Mouse (Mus musculus) erythroblast, embryonic 14.5 days (primary cell): Measurements from ENCODE around the gene Ssr1. TPM values are rescaled to one million over a fixed set of nuclear protein-coding genes. Genes with fewer than 3 reads are reported as not detected.

Experiments
- H3K27me3 ChIP-seq: 2 replicates; pipeline ENCODE4 v1.6.1; 2012; ENCODE audit warnings: inconsistent platforms; ENCODE audit not compliant: control insufficient read depth
- H3K36me3 ChIP-seq: 2 replicates; pipeline ENCODE4 v1.6.1; 2012; ENCODE audit warnings: mild to moderate bottlenecking, inconsistent platforms; ENCODE audit not compliant: control insufficient read depth
- H3K4me1 ChIP-seq: 2 replicates; pipeline ENCODE4 v1.6.1; 2012; ENCODE audit warnings: inconsistent platforms; ENCODE audit not compliant: control insufficient read depth
- H3K4me3 ChIP-seq: replicated peaks from 2 replicates; pipeline ENCODE3; 2012; ENCODE audit warnings: moderate library complexity, mild to moderate bottlenecking, inconsistent platforms
- H3K9me3 ChIP-seq: 2 replicates; pipeline ENCODE4 v1.6.1; 2012; ENCODE audit warnings: low read length, inconsistent platforms, mixed read lengths; ENCODE audit not compliant: control insufficient read depth
- GATA1 ChIP-seq: IDR thresholded peaks from 2 replicates; pipeline ENCODE4 v1.6.1; 2012; ENCODE audit warnings: low read length, inconsistent platforms, mixed read lengths
- TAL1 ChIP-seq: IDR thresholded peaks from 3 replicates; pipeline ENCODE4 v1.6.1; 2012; ENCODE audit warnings: low read length, inconsistent platforms, mixed read lengths
- polyA plus RNA-seq: library from polyadenylated mRNA; stranded (reverse); fragments of >175 nt; gene quantifications from 2 replicates; pipeline ENCODE4 v1.2.3, GENCODE M21; 2012

Ssr1 gene
- polyA plus RNA-seq, 1 experiment: 3.0 TPM

DNA sequence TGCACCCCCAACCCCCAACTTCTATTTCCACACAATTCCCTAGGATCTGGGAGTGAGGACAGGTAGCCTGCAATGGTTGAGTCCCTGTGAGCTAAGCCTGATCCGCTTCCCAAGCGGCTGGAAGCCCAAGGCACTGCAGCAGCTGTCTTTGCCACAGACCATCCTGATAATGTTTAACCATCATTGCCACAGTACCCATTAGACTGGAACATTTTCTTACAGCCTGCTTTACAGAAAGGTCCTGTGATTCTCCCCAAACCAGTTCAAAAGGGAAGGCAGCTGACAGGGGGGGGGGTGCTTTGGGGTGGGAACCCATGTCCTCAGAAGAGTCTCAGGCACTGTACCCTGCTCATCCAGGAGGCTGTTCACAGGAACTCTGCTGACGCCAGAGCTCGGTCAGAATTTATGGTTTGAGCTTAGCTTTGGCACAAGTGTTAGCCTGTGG lies 51.1 kb downstream of the Ssr1 start:
- peaks cover 39% of the 10 kb centered on the region for H3K36me3 ChIP-seq

DNA sequence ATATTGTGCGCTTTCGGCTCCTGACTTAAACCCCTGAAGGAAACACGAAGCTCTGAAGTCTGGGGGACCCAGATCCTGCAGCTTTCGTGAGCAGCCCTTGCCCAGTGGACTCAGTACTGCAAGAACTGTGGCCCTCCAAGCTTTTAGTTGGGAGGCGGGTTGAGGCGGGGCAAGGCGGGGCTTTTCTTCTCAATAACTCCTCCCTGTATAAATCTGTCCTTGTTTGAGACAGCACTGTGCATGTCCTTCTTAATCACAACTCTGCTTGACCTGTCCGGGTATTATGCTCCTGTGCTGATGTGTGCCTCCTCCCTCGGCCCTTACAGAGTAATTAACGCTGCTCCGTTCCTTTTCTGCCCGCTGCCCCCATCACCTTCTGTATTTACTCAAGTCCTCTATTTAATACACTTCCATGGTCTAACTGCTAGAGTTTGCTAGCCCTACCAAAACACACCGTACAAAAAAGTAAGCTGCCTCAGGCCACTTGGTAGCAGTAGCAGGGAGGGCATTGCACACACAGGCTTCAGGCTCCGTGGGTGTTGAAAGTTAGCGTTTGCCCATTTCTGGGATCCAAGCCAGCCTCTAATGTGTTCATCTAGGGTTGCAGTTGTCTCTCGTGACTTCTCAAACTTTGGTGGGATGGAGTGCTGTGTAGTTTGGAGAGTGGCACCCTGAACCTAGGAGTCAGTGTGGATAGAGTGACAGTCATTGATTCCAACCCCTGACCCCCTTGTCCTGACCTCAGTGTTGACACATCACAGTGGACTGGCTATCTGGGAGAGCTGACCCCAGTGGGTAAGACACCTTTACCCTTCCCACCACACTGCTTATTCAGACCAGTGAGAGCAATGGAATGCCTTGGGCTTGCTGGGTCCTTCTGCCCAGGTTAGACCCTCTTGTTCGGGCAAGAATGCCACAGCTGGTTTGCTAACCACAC lies 51.8 kb downstream of the Ssr1 start:
- peaks cover 9% of the 10 kb centered on the region for H3K4me1 ChIP-seq
- H3K4me3 ChIP-seq: no peak overlapping the region
- H3K9me3 ChIP-seq: no peaks in the 10 kb centered on the region
- H3K27me3 ChIP-seq: no peaks in the 10 kb centered on the region
- no peak for TF ChIP-seq TAL1
- TF ChIP-seq GATA1: no peak
- peaks cover 34% of the 10 kb centered on the region for H3K36me3 ChIP-seq

More for the DNA sequence above, 51.1 kb downstream of the Ssr1 start:
- no peak overlapping the region for H3K4me3 ChIP-seq
- H3K27me3 ChIP-seq: no peaks in the 10 kb centered on the region
- no peak for TF ChIP-seq TAL1
- TF ChIP-seq GATA1: no peak
- H3K4me1 ChIP-seq: peaks cover 9% of the 10 kb centered on the region
- no peaks in the 10 kb centered on the region for H3K9me3 ChIP-seq

DNA sequence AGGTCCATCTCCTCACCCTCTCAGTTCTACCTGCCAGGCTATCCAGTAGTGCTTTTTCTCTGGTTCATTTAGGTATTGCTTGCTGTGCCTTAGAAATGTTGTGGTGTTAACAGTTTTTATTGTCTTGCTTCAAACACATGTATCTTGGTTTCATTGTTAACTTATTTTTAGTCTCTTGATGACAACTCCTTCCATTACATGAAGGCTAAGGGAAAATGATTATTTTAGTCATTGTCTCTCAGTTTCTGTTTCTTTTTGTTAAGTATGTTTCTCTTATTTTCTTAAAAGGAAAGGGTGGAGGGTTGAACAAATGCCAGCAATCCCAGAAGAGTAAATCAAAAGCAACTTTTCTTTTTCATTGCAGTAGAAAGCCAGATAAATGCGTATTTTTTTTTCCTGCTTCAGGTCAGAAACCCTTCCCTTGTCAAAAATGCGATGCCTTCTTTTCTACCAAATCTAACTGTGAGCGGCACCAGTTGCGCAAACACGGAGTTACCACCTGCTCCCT lies 52.8 kb downstream of the Ssr1 start:
- TF ChIP-seq GATA1: no peak
- no peak for TF ChIP-seq TAL1
- Histone ChIP-seq H3K9me3 (no peaks in the 10 kb centered on the region), H3K36me3 (peaks cover 32% of the 10 kb centered on the region), H3K4me3 (no peak overlapping the region), H3K4me1 (peaks cover 4% of the 10 kb centered on the region), H3K27me3 (no peaks in the 10 kb centered on the region)

DNA sequence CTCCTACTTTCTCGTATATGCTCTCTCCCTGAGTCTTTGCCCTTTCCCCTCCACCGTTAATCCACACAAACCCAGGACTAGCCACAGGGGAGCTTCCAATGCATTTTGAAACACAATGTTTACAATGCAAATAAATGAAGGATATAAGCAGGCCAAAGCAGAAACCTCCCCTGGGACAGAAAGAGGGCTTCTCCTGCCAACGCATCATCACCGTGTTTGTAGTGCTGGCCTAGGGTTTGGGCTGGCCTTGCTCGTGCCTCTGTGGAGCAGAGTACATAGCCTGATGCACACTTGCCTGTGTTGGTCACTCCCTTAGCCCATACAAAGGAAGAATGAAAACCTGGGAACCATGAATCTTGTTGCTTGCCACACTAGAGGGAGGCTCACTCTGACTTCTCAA lies 53.4 kb downstream of the Ssr1 start:
- Histone ChIP-seq H3K27me3 (no peaks in the 10 kb centered on the region), H3K36me3 (peaks cover 32% of the 10 kb centered on the region), H3K9me3 (no peaks in the 10 kb centered on the region), H3K4me3 (no peak overlapping the region), H3K4me1 (peaks cover 4% of the 10 kb centered on the region)
- TF ChIP-seq TAL1 (no peak), GATA1 (no peak)

DNA sequence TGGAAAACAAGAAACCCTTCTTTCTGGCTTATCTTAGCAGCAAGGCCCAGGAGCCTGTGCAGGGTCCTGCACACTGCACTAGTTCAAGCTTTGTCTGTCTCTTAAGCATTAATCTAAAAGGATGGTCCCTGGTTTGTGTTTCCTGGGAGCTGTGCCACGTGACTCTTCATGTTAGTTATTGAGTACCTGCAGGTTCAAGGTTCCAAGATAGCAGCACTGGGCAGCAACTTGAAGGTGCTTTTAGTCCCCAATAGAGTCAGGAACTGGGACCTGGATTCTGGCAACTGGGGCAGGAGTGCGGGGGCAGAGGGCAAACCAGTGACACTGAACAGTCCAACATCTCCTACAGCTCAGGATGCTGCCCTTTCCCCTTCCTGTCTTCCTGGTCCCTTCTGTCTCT lies 53.9 kb downstream of the Ssr1 start:
- H3K9me3 ChIP-seq: no peaks in the 10 kb centered on the region
- peaks cover 4% of the 10 kb centered on the region for H3K4me1 ChIP-seq
- H3K27me3 ChIP-seq: no peaks in the 10 kb centered on the region
- peaks cover 31% of the 10 kb centered on the region for H3K36me3 ChIP-seq
- no peak for TF ChIP-seq GATA1
- TF ChIP-seq TAL1: no peak
- no peak overlapping the region for H3K4me3 ChIP-seq

DNA sequence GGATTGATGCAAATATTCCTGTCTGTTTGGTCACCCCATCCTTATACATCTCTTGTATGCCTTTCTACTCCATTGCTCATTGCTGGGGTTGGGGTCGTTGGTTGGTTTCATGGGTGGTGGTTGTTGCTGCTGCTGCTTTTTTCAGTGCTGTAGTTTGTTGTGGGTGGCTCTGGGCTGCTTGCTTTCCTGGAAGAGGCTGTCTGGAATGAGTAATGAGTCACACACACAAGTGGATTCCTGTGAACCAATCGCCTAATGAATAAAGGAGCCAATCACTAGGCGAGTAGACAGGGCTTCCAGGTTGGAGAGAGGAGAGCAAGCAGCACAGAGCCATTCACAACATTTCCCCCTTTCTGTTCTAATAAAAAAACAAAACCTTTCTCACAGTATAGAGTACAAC lies 57.7 kb downstream of the Ssr1 start:
- H3K4me3 ChIP-seq: no peak overlapping the region
- H3K9me3 ChIP-seq: no peaks in the 10 kb centered on the region
- peaks cover 48% of the 10 kb centered on the region for H3K36me3 ChIP-seq
- H3K27me3 ChIP-seq: no peaks in the 10 kb centered on the region
- no peaks in the 10 kb centered on the region for H3K4me1 ChIP-seq
- TF ChIP-seq GATA1: no peak
- no peak for TF ChIP-seq TAL1

DNA sequence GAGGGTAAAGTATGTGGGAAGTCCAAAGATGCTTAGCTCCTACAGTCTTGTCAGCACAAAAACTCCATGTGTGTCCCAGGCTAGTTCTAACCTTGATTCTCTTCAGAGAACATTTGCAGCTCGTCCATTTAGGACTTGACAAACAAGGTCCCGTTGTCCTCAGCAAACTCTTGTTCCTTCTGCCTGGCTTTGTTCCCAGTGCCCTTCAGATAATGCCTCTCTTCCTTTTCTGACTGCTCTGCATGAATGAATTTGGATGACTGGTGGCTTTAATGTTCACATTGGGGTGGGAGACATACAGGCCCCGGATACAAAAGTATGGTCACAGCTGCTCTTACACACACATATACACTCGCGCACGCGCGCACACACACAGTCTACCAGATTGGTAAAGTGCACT lies 59.1 kb downstream of the Ssr1 start:
- H3K4me3 ChIP-seq: no peak overlapping the region
- H3K4me1 ChIP-seq: no peaks in the 10 kb centered on the region
- TF ChIP-seq GATA1: no peak
- TF ChIP-seq TAL1: no peak
- no peaks in the 10 kb centered on the region for H3K9me3 ChIP-seq
- H3K36me3 ChIP-seq: peaks cover 60% of the 10 kb centered on the region
- H3K27me3 ChIP-seq: no peaks in the 10 kb centered on the region

DNA sequence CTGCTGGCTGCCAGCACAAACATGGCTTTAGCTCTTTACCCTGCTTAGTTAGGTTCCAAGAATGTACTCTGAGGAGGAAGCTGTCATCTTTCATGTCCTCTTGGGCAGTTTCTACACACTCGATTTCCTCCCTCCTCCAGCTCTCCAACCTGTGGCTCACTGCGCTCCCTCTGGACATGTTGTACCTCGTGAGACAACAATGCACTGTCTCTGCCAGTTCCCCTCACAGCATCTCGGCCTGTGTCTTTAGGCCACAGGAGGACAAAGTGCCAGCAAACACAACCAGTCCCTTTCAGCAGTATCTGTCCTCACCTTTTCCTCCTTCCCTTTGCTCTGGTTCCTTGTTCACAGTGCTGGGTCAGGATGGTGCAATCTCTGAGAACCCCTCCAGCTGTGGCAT lies 59.9 kb downstream of the Ssr1 start:
- TF ChIP-seq TAL1 (no peak), GATA1 (no peak)
- Histone ChIP-seq H3K4me1 (no peaks in the 10 kb centered on the region), H3K9me3 (no peaks in the 10 kb centered on the region), H3K27me3 (no peaks in the 10 kb centered on the region), H3K4me3 (no peak overlapping the region), H3K36me3 (peaks cover 68% of the 10 kb centered on the region)

DNA sequence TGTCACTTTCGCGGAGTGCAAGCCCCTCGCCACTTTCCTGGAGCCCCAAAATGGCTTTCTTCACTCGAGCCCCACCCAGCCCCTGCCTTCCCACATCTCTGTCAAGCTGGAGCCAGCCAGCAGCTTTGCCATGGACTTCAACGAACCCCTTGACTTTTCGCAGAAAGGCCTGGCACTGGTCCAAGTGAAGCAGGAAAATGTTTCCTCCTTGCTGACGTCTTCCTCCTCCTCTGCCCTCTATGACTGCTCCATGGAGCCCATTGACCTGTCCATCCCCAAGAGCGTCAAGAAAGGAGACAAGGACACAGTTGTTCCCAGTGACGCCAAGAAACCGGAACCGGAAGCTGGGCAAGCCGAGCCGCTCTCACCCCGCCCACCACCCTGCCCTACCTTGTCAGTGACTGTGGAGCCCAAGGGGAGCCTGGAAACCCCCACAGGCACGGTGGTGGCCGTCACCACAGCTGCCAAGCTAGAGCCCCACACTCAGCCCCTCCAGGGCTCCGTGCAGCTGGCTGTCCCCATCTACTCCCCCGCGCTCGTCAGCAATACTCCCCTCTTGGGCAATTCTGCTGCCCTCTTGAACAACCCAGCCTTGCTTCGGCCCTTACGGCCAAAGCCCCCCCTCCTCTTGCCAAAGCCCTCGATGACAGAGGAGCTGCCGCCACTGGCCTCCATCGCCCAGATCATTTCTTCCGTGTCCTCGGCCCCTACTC lies 62.7 kb downstream of the Ssr1 start:
- Histone ChIP-seq H3K27me3 (no peaks in the 10 kb centered on the region), H3K4me1 (no peaks in the 10 kb centered on the region), H3K36me3 (peaks cover 79% of the 10 kb centered on the region), H3K9me3 (no peaks in the 10 kb centered on the region), H3K4me3 (no peak overlapping the region)
- no peak for TF ChIP-seq TAL1
- no peak for TF ChIP-seq GATA1
